Comparison of ENCODE assay signal across 27 mouse cellular contexts in genomic region chr6:146741986-146742635, GRCm38 (mm10). TPM values are rescaled to one million over a fixed set of nuclear protein-coding genes. Genes with fewer than 3 reads are reported as not detected.
DNase-seq lines count a peak whose midpoint lies in the region; ATAC-seq and TF ChIP-seq lines count a peak whose summit lies in the region.
"Had no signal": no experiment of that assay in that cellular context is flagged by ENCODE, and none has a peak within 500 bp of the region (broad histone marks: within the 10 kb centered on the region; RNA-seq: fewer than 3 reads in every experiment).

No protein-coding gene starts in this region.

- peak overlapping the region; percentile 64 for H3K27ac ChIP-seq in gastrocnemius, adult 2 months
- H3K27ac ChIP-seq: forebrain, embryonic 13.5 days; heart, adult 2 months; hindbrain, embryonic 12.5 days had no signal

- no peak for ATAC-seq in cerebellum, adult (ENCODE audit: insufficient number of reproducible peaks, low FRiP score, low TSS enrichment)
- ATAC-seq: activated CD4-positive, CD25-positive, alpha-beta regulatory T cell, adult 4 months; CD4-positive, CD25-positive, alpha-beta regulatory T cell, adult 4 months; forebrain, embryonic 13.5 days; forebrain, postnatal 0 days; hindbrain, embryonic 16.5 days; inflammation-experienced regulatory T-cells, adult 6 months; intestine, postnatal 0 days; Patski had no signal

- intact Hi-C loops in gastrocnemius, adult 2 months (cut with DNase I) = no loop called here

- no peak for TF ChIP-seq CTCF in gastrocnemius, adult 2 months (IDR thresholded peaks at IDR 0.05)

- DNase-seq in gastrocnemius, adult 2 months = no peak
- no peak for DNase-seq in gastrocnemius, adult 18-20 months (ENCODE audit: low spot score)
- peak; percentile 43 for DNase-seq in 3134 (ENCODE audit: extremely low read depth, insufficient read length, low spot score)
- DNase-seq in NIH3T3 (ENCODE audit: low read depth) = peak; percentile 67
- DNase-seq in fibroblast of lung, adult 2 months (ENCODE audit: low read depth) = peak; percentile 64
- no peak for DNase-seq in frontal cortex, postnatal 10 days (ENCODE audit: low spot score in 2 of 2)
- DNase-seq: adrenal gland, adult 8-10 months; B cell, adult 2 months; cerebellum, adult 18-20 months; cerebellum, adult 9-11 months; cerebellum, postnatal 36 days; forebrain, postnatal 0 days; gastrocnemius, postnatal 10 days; heart, adult 2 months; heart, postnatal 10 days; heart, postnatal 4 days; kidney, adult 8-10 months had no signal

- H3K4me3 ChIP-seq in gastrocnemius, adult 2 months = no peak overlapping the region
- H3K4me3 ChIP-seq: forebrain, embryonic 13.5 days; heart, adult 2 months; hindbrain, embryonic 12.5 days had no signal

RNA-seq across cellular contexts. Expression of gene Stk38l, which starts 17.3 kb away (rescaled TPM):
- 10 to 100 TPM; 11.4 to 11.8 TPM for total RNA-seq in gastrocnemius, adult 2 months (2021)
- 10 to 100 TPM in 1 of 2 experiments, 1 to 10 TPM in 1; 8.7 to 10.1 TPM for total RNA-seq in gastrocnemius, adult 18-20 months (2021)

RNA-seq across cellular contexts. Expression of gene Arntl2, which starts 53.7 kb away (rescaled TPM):
- under 1 TPM; 0.50 to 0.99 TPM for total RNA-seq in gastrocnemius, adult 2 months (2021)
- total RNA-seq in gastrocnemius, adult 18-20 months (2021) = under 1 TPM; 0.43 TPM
- total RNA-seq: G1E had no signal

Comparison
In these comparisons a context has a peak if more than half of its experiments do, and no peak if none do; other contexts are left out.
1. DNase-seq: peak in 3134 (single experiment), NIH3T3 (single experiment) and fibroblast of lung, adult 2 months (single experiment); none in gastrocnemius, adult 2 months (single experiment), gastrocnemius, adult 18-20 months (single experiment) and frontal cortex, postnatal 10 days (0 of 2).